Mouse (Mus musculus) CH12.LX (cell line): ENCODE measurements around the gene Zfp628. TPM values are rescaled to one million over a fixed set of nuclear protein-coding genes. Genes with fewer than 3 reads are reported as not detected.

Source experiments
- DNase-seq: peaks from one replicate; pipeline ENCODE4 v3.0.0-alpha.2; 2013; ENCODE audit errors: extremely low read depth
- H3K27ac ChIP-seq: 2 replicates; pipeline ENCODE4 v1.5.1; 2012; ENCODE audit warnings: low read depth, mild to moderate bottlenecking, control low read depth, moderate library complexity; ENCODE audit not compliant: insufficient read depth
- H3K27me3 ChIP-seq: replicated peaks from 2 replicates; pipeline ENCODE3; 2012; ENCODE audit warnings: inconsistent platforms
- H3K36me3 ChIP-seq, 2 experiments: replicated peaks in 1 of 2; 2 replicates each; pipeline versions ENCODE3 to v1.6.1; 2012; ENCODE audit warnings: inconsistent platforms in 1 of 2, low read length in 1 of 2, mild to moderate bottlenecking in 1 of 2, mixed read lengths in 1 of 2, moderate library complexity in 1 of 2; ENCODE audit not compliant: control insufficient read depth in 1 of 2, insufficient read depth in 1 of 2
- H3K4me1 ChIP-seq, 2 experiments: 2 replicates each; pipeline ENCODE4 v1.6.1; 2012; ENCODE audit warnings: inconsistent platforms in 1 of 2, moderate library complexity in 1 of 2; ENCODE audit not compliant: insufficient read depth in 2 of 2, control insufficient read depth in 1 of 2
- H3K4me2 ChIP-seq: 2 replicates; pipeline ENCODE4 v1.6.1; 2012; ENCODE audit warnings: low read depth, mild to moderate bottlenecking, control low read depth; ENCODE audit not compliant: poor library complexity, insufficient read depth, severe bottlenecking
- H3K4me3 ChIP-seq, 3 experiments: fragments of 150-350 bp in 1 of 3; sonication (generic) in 1 of 3; replicated peaks in 1 of 3; 2 replicates each; pipeline versions ENCODE3 to v1.5.1; 2011 to 2012; ENCODE audit warnings: low read depth in 2 of 3, low read length in 2 of 3, mild to moderate bottlenecking in 2 of 3, moderate library complexity in 2 of 3, control low read depth in 1 of 3, improper control_type of control experiment in 1 of 3, inconsistent platforms in 1 of 3, mixed read lengths in 1 of 3; ENCODE audit not compliant: poor library complexity in 1 of 3
- H3K79me2 ChIP-seq: replicated peaks from 2 replicates; pipeline ENCODE4 v1.6.1; 2012; ENCODE audit warnings: mild to moderate bottlenecking, moderate library complexity; ENCODE audit not compliant: control insufficient read depth, poor library complexity, insufficient read depth, severe bottlenecking; ENCODE audit errors: extremely low read depth
- H3K9ac ChIP-seq: 2 replicates; pipeline ENCODE4 v1.6.1; 2012; ENCODE audit warnings: low read depth, mild to moderate bottlenecking, control low read depth, moderate library complexity; ENCODE audit not compliant: insufficient read depth
- H3K9me3 ChIP-seq: replicated peaks from 2 replicates; pipeline ENCODE3; 2012; ENCODE audit warnings: low read length, inconsistent platforms, mixed read lengths
- BHLHE40 ChIP-seq: IDR thresholded peaks from 2 replicates; pipeline ENCODE4 v1.6.1; 2011; ENCODE audit warnings: mild to moderate bottlenecking, low read depth, low read length, improper control_type of control experiment
- CHD1 ChIP-seq: IDR thresholded peaks from 2 replicates; pipeline ENCODE4 v1.6.1; 2012; ENCODE audit warnings: low read depth, low read length, improper control_type of control experiment, inconsistent platforms
- CHD2 ChIP-seq: IDR thresholded peaks from 2 replicates; pipeline ENCODE4 v1.6.1; 2011; ENCODE audit warnings: low read length, improper control_type of control experiment
- CTCF ChIP-seq, 2 experiments: IDR thresholded peaks in 1 of 2; conservative IDR thresholded peaks in 1 of 2; 2 replicates each; pipeline ENCODE4 v1.5.1; 2011 to 2012; ENCODE audit warnings: low read depth in 2 of 2, low read length in 2 of 2, improper control_type of control experiment in 1 of 2, inconsistent platforms in 1 of 2, mild to moderate bottlenecking in 1 of 2, moderate library complexity in 1 of 2
- E2F4 ChIP-seq: IDR thresholded peaks from 2 replicates; pipeline ENCODE4 v1.6.1; 2011; ENCODE audit warnings: low read depth, low read length, improper control_type of control experiment; ENCODE audit not compliant: insufficient replicate concordance
- ELF1 ChIP-seq: IDR thresholded peaks from 2 replicates; pipeline ENCODE4 v1.6.1; 2014; ENCODE audit warnings: low read depth, mild to moderate bottlenecking, inconsistent platforms, low read length, improper control_type of control experiment
- EP300 ChIP-seq: IDR thresholded peaks from 2 replicates; pipeline ENCODE4 v1.6.1; 2011; ENCODE audit warnings: low read length, improper control_type of control experiment
- ETS1 ChIP-seq: conservative IDR thresholded peaks from 2 replicates; pipeline ENCODE4 v1.6.1; 2012; ENCODE audit warnings: low read depth, mild to moderate bottlenecking, inconsistent platforms, low read length, improper control_type of control experiment, moderate library complexity
- GABPA ChIP-seq: IDR thresholded peaks from 2 replicates; pipeline ENCODE4 v1.6.1; 2012; ENCODE audit warnings: low read depth, low read length, improper control_type of control experiment, inconsistent platforms; ENCODE audit not compliant: insufficient replicate concordance
- IRF4 ChIP-seq: IDR thresholded peaks from 2 replicates; pipeline ENCODE4 v1.6.1; 2014; ENCODE audit warnings: low read depth, mild to moderate bottlenecking, inconsistent platforms, low read length, improper control_type of control experiment
- JUN ChIP-seq: IDR thresholded peaks from 2 replicates; pipeline ENCODE4 v1.6.1; 2011; ENCODE audit warnings: low read depth, mild to moderate bottlenecking, low read length, improper control_type of control experiment, moderate library complexity; ENCODE audit not compliant: insufficient read depth
- JUND ChIP-seq: conservative IDR thresholded peaks from 2 replicates; pipeline ENCODE4 v1.6.1; 2011; ENCODE audit warnings: low read depth, low read length, improper control_type of control experiment
- MAFK ChIP-seq: IDR thresholded peaks from 2 replicates; pipeline ENCODE4 v1.6.1; 2011; ENCODE audit warnings: low read length, improper control_type of control experiment; ENCODE audit not compliant: insufficient replicate concordance
- MEF2A ChIP-seq: IDR thresholded peaks from 2 replicates; pipeline ENCODE4 v1.6.1; 2014; ENCODE audit warnings: low read depth, mild to moderate bottlenecking, inconsistent platforms, low read length, improper control_type of control experiment, borderline replicate concordance
- MXI1 ChIP-seq: IDR thresholded peaks from 2 replicates; pipeline ENCODE4 v1.6.1; 2011; ENCODE audit warnings: mild to moderate bottlenecking, low read depth, low read length, improper control_type of control experiment
- MYC ChIP-seq: IDR thresholded peaks from 2 replicates; pipeline ENCODE4 v1.6.1; 2011; ENCODE audit warnings: low read depth, mild to moderate bottlenecking, improper control_type of control experiment, low read length
- NELFE ChIP-seq: IDR thresholded peaks from 2 replicates; pipeline ENCODE4 v1.6.1; 2011; ENCODE audit warnings: low read depth, low read length, improper control_type of control experiment
- POLR2A ChIP-seq: IDR thresholded peaks from 2 replicates; pipeline ENCODE4 v1.6.1; 2011; ENCODE audit warnings: low read depth, mild to moderate bottlenecking, improper control_type of control experiment, low read length
- POLR2AphosphoS2 ChIP-seq: IDR thresholded peaks from 2 replicates; pipeline ENCODE4 v1.6.1; 2011; ENCODE audit warnings: low read depth, low read length, improper control_type of control experiment
- RAD21 ChIP-seq: IDR thresholded peaks from 2 replicates; pipeline ENCODE4 v1.6.1; 2011; ENCODE audit warnings: low read depth, mild to moderate bottlenecking, low read length, improper control_type of control experiment, moderate library complexity
- TCF12 ChIP-seq: IDR thresholded peaks from 2 replicates; pipeline ENCODE4 v1.6.1; 2014; ENCODE audit warnings: low read depth, mild to moderate bottlenecking, inconsistent platforms, low read length, improper control_type of control experiment
- UBTF ChIP-seq: IDR thresholded peaks from 2 replicates; pipeline ENCODE4 v1.6.1; 2012; ENCODE audit warnings: low read depth, mild to moderate bottlenecking, inconsistent platforms, low read length, improper control_type of control experiment, moderate library complexity
- USF1 ChIP-seq: IDR thresholded peaks from 2 replicates; pipeline ENCODE4 v1.6.1; 2014; ENCODE audit warnings: low read depth, mild to moderate bottlenecking, inconsistent platforms, low read length, improper control_type of control experiment
- ZC3H11A ChIP-seq: IDR thresholded peaks from 2 replicates; pipeline ENCODE4 v1.6.1; 2012; ENCODE audit warnings: low read depth, mild to moderate bottlenecking, inconsistent platforms, low read length, improper control_type of control experiment
- ZKSCAN1 ChIP-seq: IDR thresholded peaks from 2 replicates; pipeline ENCODE4 v1.6.1; 2012; ENCODE audit warnings: low read depth, inconsistent platforms, low read length, improper control_type of control experiment, borderline replicate concordance
- ZMIZ1 ChIP-seq: IDR thresholded peaks from 2 replicates; pipeline ENCODE4 v1.6.1; 2012; ENCODE audit warnings: low read depth, mild to moderate bottlenecking, inconsistent platforms, low read length, improper control_type of control experiment
- dilution Hi-C: fragments of 300-500 bp; cut with MboI; formaldehyde crosslinking; loops from 2 replicates; pipeline ENCODE4 v1.14.3; 2020; ENCODE audit warnings: low sequenced_read_pairs; ENCODE audit not compliant: extremely low pct_unique_long_range_greater_than_20kb, extremely low pct_ligation_motif_present
- in situ Hi-C: fragments of 300-500 bp; cut with MboI; formaldehyde crosslinking; loops from 3 replicates; pipeline ENCODE4 v1.14.3; 2019; ENCODE audit warnings: low sequenced_read_pairs, low pct_ligation_motif_present, low pct_unique_long_range_greater_than_20kb, mixed read lengths
- polyA plus RNA-seq: library from polyadenylated mRNA; unstranded; fragments of >175 nt; gene quantifications from 2 replicates; pipeline ENCODE4 v1.2.1, GENCODE M21; 2012; ENCODE audit warnings: low read depth; ENCODE audit not compliant: insufficient read length
- total RNA-seq, 2 experiments: library from RNA; depleted of rRNA; stranded (reverse); fragments of 300-350 nt in 1 of 2; fragments of >200 nt in 1 of 2; gene quantifications; 2 replicates each; pipeline ENCODE4 v1.2.3; 2012 to 2014

Zfp628 gene
- total and polyA plus RNA-seq, 3 experiments, result 0.87 to 9.4 (median 2.2) TPM

DNA sequence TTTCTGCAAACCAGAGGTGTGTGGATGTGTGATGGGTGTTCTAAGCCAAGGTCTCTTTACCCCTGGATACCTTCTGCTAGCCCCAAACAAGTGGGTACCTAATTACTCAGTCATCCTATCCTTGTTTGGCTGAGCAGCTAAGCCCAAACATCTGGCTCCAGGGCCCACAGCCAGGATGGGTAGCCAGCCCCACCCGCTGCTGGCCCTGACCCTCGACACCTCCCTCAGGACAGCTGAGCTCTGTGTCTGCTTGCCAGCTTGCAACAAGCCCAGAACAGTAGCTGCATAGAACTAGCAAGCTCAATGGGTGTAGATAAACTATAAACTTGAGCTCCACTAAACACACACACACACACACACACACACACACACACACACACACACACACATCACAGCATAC lies 32.8 kb downstream of the Zfp628 start:
- no peak for DNase-seq
- H3K4me1 ChIP-seq, result peaks cover 3 to 5% of the 10 kb centered on the region in 2 experiments; a peak in 1 of 4 replicates
- no peak overlapping the region for H3K27ac ChIP-seq
- no peaks in the 10 kb centered on the region for H3K79me2 ChIP-seq
- H3K9ac ChIP-seq, result no peak overlapping the region
- dilution Hi-C loops, result no loop called here
- in situ Hi-C loops, result loop anchor here (10.0 kb wide), 1 partner anchor 383 kb away; no protein-coding TSS in a partner anchor
- peaks cover 2% of the 10 kb centered on the region for H3K9me3 ChIP-seq
- H3K4me3 ChIP-seq, result no peak overlapping the region
- TF ChIP-seq MXI1, result no peak
- TF ChIP-seq ZKSCAN1, result no peak
- TF ChIP-seq, all 38 proteins: peak for 0
- peaks cover 1% of the 10 kb centered on the region for H3K27me3 ChIP-seq
- no peak overlapping the region for H3K4me2 ChIP-seq
- peaks cover 0 to 9% of the 10 kb centered on the region in 2 experiments for H3K36me3 ChIP-seq

DNA sequence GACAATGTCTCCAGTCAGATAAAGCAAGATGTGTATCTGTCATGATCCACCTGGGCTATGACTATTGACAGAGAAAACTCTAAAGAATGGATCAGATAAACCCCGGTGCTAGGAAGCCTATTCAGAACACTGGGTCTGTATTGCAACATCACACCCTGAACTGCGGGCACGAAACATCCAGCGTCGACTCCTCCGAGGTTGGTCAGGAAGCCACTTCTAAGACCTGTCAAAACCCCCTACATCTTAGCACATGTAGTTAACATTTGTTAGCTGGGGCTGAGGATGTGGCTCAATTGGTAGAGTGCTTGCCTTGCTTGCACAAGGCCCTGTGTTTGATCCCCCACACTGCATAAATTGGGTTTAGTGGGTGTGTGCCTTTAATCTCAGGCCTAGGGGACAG lies 33.4 kb downstream of the Zfp628 start:
- Histone ChIP-seq H3K79me2 (no peaks in the 10 kb centered on the region), H3K27me3 (peaks cover 1% of the 10 kb centered on the region), H3K4me2 (no peak overlapping the region), H3K4me3 (no peak overlapping the region), H3K27ac (no peak overlapping the region), H3K9ac (no peak overlapping the region), H3K4me1 (peaks cover 3 to 4% of the 10 kb centered on the region in 2 experiments; a peak in 1 of 4 replicates), H3K9me3 (peaks cover 2% of the 10 kb centered on the region), H3K36me3 (peaks cover 0 to 9% of the 10 kb centered on the region in 2 experiments)
- TF ChIP-seq USF1 (no peak), MEF2A (no peak), POLR2AphosphoS2 (no peak), EP300 (no peak), CHD1 (no peak), BHLHE40 (no peak), TCF12 (no peak), E2F4 (no peak), IRF4 (no peak), ZC3H11A (no peak), ZMIZ1 (no peak), ZKSCAN1 (no peak)
- no peak for DNase-seq
- dilution Hi-C loops, result no loop called here
- in situ Hi-C loops, result loop anchor here (10.0 kb wide), 1 partner anchor 384 kb away; no protein-coding TSS in a partner anchor

- no peaks in the 10 kb centered on the region for H3K36me3 ChIP-seq
- no peak overlapping the region for H3K4me3 ChIP-seq
- DNase-seq, result no peak
- TF ChIP-seq UBTF, result no peak
- no peak for TF ChIP-seq ETS1
- TF ChIP-seq NELFE, result no peak
- no peak for TF ChIP-seq BHLHE40
- no peak for TF ChIP-seq MYC
- TF ChIP-seq JUN, result no peak
- no peak for TF ChIP-seq MAFK
- no peak for TF ChIP-seq CTCF (conservative IDR thresholded peaks at IDR 0.05 in 1 of 2, IDR thresholded peaks at IDR 0.05 in 1 of 2; ENCODE audit: low read depth in 2 of 2, low read length in 2 of 2)
- no peak for TF ChIP-seq RAD21
- TF ChIP-seq GABPA, result no peak
- TF ChIP-seq JUND, result no peak
- TF ChIP-seq POLR2A, result no peak
- no peak for TF ChIP-seq CHD1
- no peak for TF ChIP-seq ZC3H11A
- no peak for TF ChIP-seq ZMIZ1
- no peak for TF ChIP-seq CHD2
- TF ChIP-seq ELF1, result no peak
- H3K9ac ChIP-seq, result no peak overlapping the region
- peaks cover 1% of the 10 kb centered on the region for H3K27me3 ChIP-seq
- in situ Hi-C loops, result no loop called here
- peaks cover 2% of the 10 kb centered on the region for H3K9me3 ChIP-seq
- no peaks in the 10 kb centered on the region for H3K79me2 ChIP-seq
- H3K4me2 ChIP-seq, result no peak overlapping the region
- dilution Hi-C loops, result no loop called here
- no peaks in the 10 kb centered on the region for H3K4me1 ChIP-seq
- no peak overlapping the region for H3K27ac ChIP-seq
These were observed 35.7 kb downstream of the Zfp628 start for GRCm38 (mm10) chr7:4950561-4951342.
